In genomic region chr8:33991917-33992875, GRCm38 (mm10) we compare ENCODE assay signal across 10 mouse cellular contexts.
DNase-seq lines count a peak whose midpoint lies in the region; ATAC-seq lines count a peak whose summit lies in the region.
"Had no signal": no experiment of that assay in that cellular context is flagged by ENCODE, and none has a peak within 500 bp of the region (broad histone marks: within the 10 kb centered on the region; RNA-seq: fewer than 3 reads in every experiment).

No protein-coding gene starts in this region.

- 37% methylated on average over 12 of the region's 12 CpGs for WGBS in kidney, embryonic 14.5 days
- 42% methylated on average over 12 of the region's 12 CpGs for WGBS in embryonic facial prominence, embryonic 12.5 days
- 45% methylated on average over 12 of the region's 12 CpGs for WGBS in hindbrain, embryonic 16.5 days
- 49% methylated on average over 12 of the region's 12 CpGs for WGBS in midbrain, embryonic 15.5 days

- peak overlapping the region; percentile 81 for H3K27ac ChIP-seq in kidney, embryonic 14.5 days (ENCODE audit: low read depth, low read length)
- 0 out of 2 replicates have a peak overlapping the region, but pooled peaks have one; percentile 50 for H3K27ac ChIP-seq in embryonic facial prominence, embryonic 12.5 days
- no peak overlapping the region for H3K27ac ChIP-seq in hindbrain, embryonic 16.5 days (ENCODE audit: low read depth, low read length)
- H3K27ac ChIP-seq in midbrain, embryonic 15.5 days: no peak overlapping the region
- H3K27ac ChIP-seq: liver, embryonic 14.5 days had no signal

- intact Hi-C loops in gastrocnemius, postnatal 14 days (cut with DNase I; ENCODE audit: low total_unique reads): no loop called here

- no peaks in the 10 kb centered on the region for H3K9me3 ChIP-seq in kidney, embryonic 14.5 days (ENCODE audit: control insufficient read depth, low read length)
- H3K9me3 ChIP-seq in embryonic facial prominence, embryonic 12.5 days: no peaks in the 10 kb centered on the region
- no peaks in the 10 kb centered on the region for H3K9me3 ChIP-seq in hindbrain, embryonic 16.5 days (ENCODE audit: control insufficient read depth, low read length)
- H3K9me3 ChIP-seq in midbrain, embryonic 15.5 days: no peaks in the 10 kb centered on the region

- no peak for DNase-seq in kidney, adult 8-10 months
- DNase-seq in left cerebral cortex, adult 8-10 months (ENCODE audit: low spot score in 2 of 2): no peak
- DNase-seq in adrenal gland, adult 8-10 months: no peak
- DNase-seq in gastrocnemius, postnatal 14 days: no peak
- DNase-seq: right cerebral cortex, adult 18-20 months had no signal

- peak overlapping the region; percentile 5; the same call in 1 of the 2 replicates for H3K9ac ChIP-seq in kidney, embryonic 14.5 days (ENCODE audit: low read depth, low read length)
- H3K9ac ChIP-seq in embryonic facial prominence, embryonic 12.5 days: 0 out of 2 replicates have a peak overlapping the region, but pooled peaks have one; percentile 3
- 0 out of 2 replicates have a peak overlapping the region, but pooled peaks have one; percentile 36 for H3K9ac ChIP-seq in hindbrain, embryonic 16.5 days (ENCODE audit: low read depth, low read length)
- no peak overlapping the region for H3K9ac ChIP-seq in midbrain, embryonic 15.5 days
- H3K9ac ChIP-seq: liver, embryonic 14.5 days had no signal

- H3K36me3 ChIP-seq in kidney, embryonic 14.5 days (ENCODE audit: control insufficient read depth, insufficient read depth, low read length): no peaks in the 10 kb centered on the region
- H3K36me3 ChIP-seq in embryonic facial prominence, embryonic 12.5 days: no peaks in the 10 kb centered on the region
- no peaks in the 10 kb centered on the region for H3K36me3 ChIP-seq in hindbrain, embryonic 16.5 days (ENCODE audit: control insufficient read depth, insufficient read depth, low read length)
- H3K36me3 ChIP-seq in midbrain, embryonic 15.5 days (replicated peaks): no peaks in the 10 kb centered on the region

- H3K4me3 ChIP-seq in kidney, embryonic 14.5 days (ENCODE audit: low read length): no peak overlapping the region
- no peak overlapping the region for H3K4me3 ChIP-seq in embryonic facial prominence, embryonic 12.5 days
- H3K4me3 ChIP-seq in hindbrain, embryonic 16.5 days (ENCODE audit: low read length): peak overlapping the region; percentile 12; the same call in 1 of the 2 replicates
- no peak overlapping the region for H3K4me3 ChIP-seq in midbrain, embryonic 15.5 days

- peak; percentile 79 for ATAC-seq in kidney, embryonic 14.5 days (ENCODE audit: low FRiP score, low TSS enrichment)
- peak; percentile 67; the same call in 1 of the 2 replicates for ATAC-seq in embryonic facial prominence, embryonic 12.5 days (ENCODE audit: insufficient number of reproducible peaks, insufficient read depth, low FRiP score, low TSS enrichment)
- ATAC-seq in hindbrain, embryonic 16.5 days: no peak
- no peak for ATAC-seq in midbrain, embryonic 15.5 days (replicated peaks)

- no peaks in the 10 kb centered on the region for H3K27me3 ChIP-seq in kidney, embryonic 14.5 days (ENCODE audit: control insufficient read depth, insufficient read depth, low read length)
- H3K27me3 ChIP-seq in embryonic facial prominence, embryonic 12.5 days: no peaks in the 10 kb centered on the region
- no peaks in the 10 kb centered on the region for H3K27me3 ChIP-seq in hindbrain, embryonic 16.5 days (replicated peaks; ENCODE audit: control insufficient read depth, insufficient read depth, low read length)
- no peaks in the 10 kb centered on the region for H3K27me3 ChIP-seq in midbrain, embryonic 15.5 days (replicated peaks)

- H3K4me1 ChIP-seq in kidney, embryonic 14.5 days (ENCODE audit: control insufficient read depth, insufficient read depth, low read length): peaks cover 16% of the 10 kb centered on the region
- peaks cover 20% of the 10 kb centered on the region; the same call in 1 of the 2 replicates for H3K4me1 ChIP-seq in embryonic facial prominence, embryonic 12.5 days
- H3K4me1 ChIP-seq in hindbrain, embryonic 16.5 days (ENCODE audit: control insufficient read depth, insufficient read depth, low read depth, low read length): no peaks in the 10 kb centered on the region
- H3K4me1 ChIP-seq in midbrain, embryonic 15.5 days: no peaks in the 10 kb centered on the region; the same call in 1 of the 2 replicates

- no peak overlapping the region; the same call in 1 of the 2 replicates for H3K4me2 ChIP-seq in kidney, embryonic 14.5 days (replicated peaks; ENCODE audit: low read depth, low read length)
- no peak overlapping the region for H3K4me2 ChIP-seq in embryonic facial prominence, embryonic 12.5 days (replicated peaks)
- peak overlapping the region; percentile 34 for H3K4me2 ChIP-seq in hindbrain, embryonic 16.5 days (ENCODE audit: low read length)
- peak overlapping the region; percentile 37 for H3K4me2 ChIP-seq in midbrain, embryonic 15.5 days

Comparison
In these comparisons a context has a peak if more than half of its experiments do, and no peak if none do; other contexts are left out.
1. ATAC-seq: peak in kidney, embryonic 14.5 days (single experiment) and embryonic facial prominence, embryonic 12.5 days (single experiment); none in hindbrain, embryonic 16.5 days (single experiment) and midbrain, embryonic 15.5 days (single experiment).
2. H3K27ac ChIP-seq: peak in kidney, embryonic 14.5 days (single experiment) and embryonic facial prominence, embryonic 12.5 days (single experiment); none in hindbrain, embryonic 16.5 days (single experiment) and midbrain, embryonic 15.5 days (single experiment).
3. H3K4me2 ChIP-seq: peak in hindbrain, embryonic 16.5 days (single experiment) and midbrain, embryonic 15.5 days (single experiment); none in kidney, embryonic 14.5 days (single experiment) and embryonic facial prominence, embryonic 12.5 days (single experiment).